Mouse (Mus musculus): ENCODE measurements around the gene Fam189a1. TPM values are rescaled to one million over a fixed set of nuclear protein-coding genes. Genes with fewer than 3 reads are reported as not detected.
A peak's percentile ranks its signal among the peaks of the same experiment; 100 is the strongest.

Fam189a1 gene
- total RNA-seq, 2 experiments from 2014 or later: 26.4 to 34.3 TPM

DNA sequence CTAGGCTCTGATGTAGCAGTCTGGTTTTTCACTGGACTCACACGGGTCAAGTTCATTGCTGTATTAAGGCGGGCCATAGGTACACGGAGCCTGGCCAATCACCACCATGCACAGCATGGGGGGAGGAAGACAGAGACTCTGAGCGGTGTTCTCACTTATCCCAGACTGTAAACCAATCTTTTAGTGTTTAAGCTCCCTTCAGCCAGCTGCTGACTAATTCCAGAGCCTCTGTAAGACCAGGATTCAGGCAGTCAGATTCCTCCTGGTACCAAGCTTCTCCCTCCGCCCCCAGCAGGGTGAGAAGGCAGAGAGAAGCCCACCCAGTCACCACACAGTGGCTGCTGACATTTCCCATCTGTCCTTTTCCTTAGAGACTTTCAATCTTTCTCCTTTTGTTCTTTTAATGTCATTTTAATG is 260.7 kb downstream of the Fam189a1 start:
- intact Hi-C loops (cut with DNase I): no loop called here
- no peak for DNase-seq

DNA sequence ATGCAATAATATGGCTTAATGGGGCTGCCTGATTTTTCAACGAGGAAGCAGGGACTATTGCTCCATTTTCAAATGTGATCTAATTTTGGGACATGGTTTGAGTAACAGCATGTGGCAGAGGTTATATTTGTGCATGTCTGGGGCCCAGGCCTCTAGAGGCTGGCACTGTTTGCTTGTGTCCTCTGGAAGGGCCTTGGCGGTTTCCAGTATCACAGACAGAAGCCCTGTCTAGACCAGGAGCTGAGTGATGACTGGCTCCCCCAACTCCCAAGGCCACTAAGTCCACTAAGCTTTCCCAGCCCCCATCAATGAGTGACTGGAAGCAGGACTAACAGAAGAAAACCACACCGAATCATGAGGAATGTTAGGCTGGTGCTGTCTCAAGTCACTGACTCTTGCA is 265.2 kb downstream of the Fam189a1 start:
- no peak for DNase-seq
- intact Hi-C loops (cut with DNase I): no loop called here

GRCm38 (mm10) chr7:64889919-64890318 is 266.5 kb downstream of the Fam189a1 start:
- peak; percentile 71 for DNase-seq
- intact Hi-C loops (cut with DNase I): no loop called here

GRCm38 (mm10) chr7:64884187-64884862 is 272.0 kb downstream of the Fam189a1 start:
- intact Hi-C loops (cut with DNase I): no loop called here
- DNase-seq: no peak

DNA sequence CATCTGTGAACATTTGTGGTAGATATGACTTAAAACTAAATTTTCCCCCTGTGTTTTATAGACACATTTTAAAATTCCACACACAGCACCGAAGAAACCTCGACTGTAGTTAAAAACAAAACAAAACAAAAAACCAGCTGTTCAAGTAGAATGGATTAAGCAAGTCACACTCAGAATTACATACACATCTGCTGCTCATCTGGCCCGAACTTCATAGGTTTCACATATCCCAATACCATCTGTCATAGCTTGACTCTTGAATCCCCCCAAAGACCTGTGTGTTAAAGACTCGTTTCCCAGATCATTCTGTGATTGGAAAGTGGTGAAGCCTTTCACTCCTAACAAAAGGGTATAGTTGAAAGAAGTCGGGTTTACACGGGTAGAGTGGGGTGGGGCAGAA is 274.1 kb downstream of the Fam189a1 start:
- no peak for DNase-seq
- intact Hi-C loops (cut with DNase I): no loop called here

GRCm38 (mm10) chr7:64881387-64881786 is 275.0 kb downstream of the Fam189a1 start:
- intact Hi-C loops (cut with DNase I): no loop called here
- DNase-seq: no peak

DNA sequence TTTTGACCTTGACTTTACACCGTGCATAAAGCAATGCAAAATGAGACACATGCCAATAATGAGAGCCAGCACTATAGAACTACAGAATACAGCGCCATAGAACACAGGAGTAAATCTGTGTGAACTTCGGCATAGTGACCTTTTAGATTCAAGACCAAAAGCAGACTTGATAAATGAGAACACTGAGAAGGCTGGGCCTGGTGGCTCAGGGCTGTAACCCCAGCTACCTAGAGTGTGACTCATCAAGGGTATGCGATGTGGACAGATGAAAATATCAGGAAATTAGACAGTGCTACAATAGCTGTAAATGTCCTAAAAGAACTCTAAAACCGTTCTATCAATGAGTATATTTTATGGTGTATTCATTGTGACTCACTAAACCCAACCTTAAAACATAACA is 276.0 kb downstream of the Fam189a1 start:
- no peak for DNase-seq
- intact Hi-C loops (cut with DNase I): no loop called here

DNA sequence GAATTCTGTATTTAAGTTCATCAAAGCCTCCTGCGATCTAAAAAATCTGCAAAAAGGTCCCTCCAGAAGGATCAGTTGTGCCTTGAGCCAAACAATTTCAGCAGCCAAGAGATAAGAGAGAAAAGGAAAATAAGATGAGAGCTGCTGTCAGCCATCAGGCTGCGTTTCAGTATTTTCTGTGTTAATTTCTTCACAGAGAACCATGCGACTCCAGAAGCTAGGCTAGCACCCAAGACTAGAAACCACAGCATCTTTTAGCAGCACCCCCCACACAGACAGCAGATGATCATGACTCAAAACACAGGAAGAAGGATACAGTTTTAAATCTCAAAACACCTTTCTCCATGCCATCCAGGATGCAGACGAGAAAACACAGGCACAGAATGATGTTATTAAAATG is 281.4 kb downstream of the Fam189a1 start:
- DNase-seq: no peak
- intact Hi-C loops (cut with DNase I): no loop called here

DNA sequence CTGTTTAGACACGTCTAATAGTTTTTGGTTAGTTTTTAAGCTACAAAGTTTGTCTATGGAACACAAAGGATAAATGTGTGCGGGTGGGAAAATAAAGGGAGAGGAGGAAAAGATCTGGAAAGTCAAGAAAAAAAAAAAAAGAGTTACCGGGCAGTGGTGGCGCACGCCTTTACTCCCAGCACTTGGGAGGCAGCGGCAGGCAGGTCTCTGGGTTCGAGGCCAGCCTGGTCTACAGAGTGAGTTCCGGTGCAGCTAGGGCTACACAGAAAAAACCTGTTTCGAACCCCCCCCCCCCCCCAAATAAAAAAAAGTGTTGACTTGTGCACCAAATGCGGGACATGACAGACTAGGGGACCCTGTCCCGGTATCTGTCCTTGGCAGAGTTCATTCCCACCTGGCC is 283.1 kb downstream of the Fam189a1 start:
- intact Hi-C loops (cut with DNase I): no loop called here
- no peak for DNase-seq

DNA sequence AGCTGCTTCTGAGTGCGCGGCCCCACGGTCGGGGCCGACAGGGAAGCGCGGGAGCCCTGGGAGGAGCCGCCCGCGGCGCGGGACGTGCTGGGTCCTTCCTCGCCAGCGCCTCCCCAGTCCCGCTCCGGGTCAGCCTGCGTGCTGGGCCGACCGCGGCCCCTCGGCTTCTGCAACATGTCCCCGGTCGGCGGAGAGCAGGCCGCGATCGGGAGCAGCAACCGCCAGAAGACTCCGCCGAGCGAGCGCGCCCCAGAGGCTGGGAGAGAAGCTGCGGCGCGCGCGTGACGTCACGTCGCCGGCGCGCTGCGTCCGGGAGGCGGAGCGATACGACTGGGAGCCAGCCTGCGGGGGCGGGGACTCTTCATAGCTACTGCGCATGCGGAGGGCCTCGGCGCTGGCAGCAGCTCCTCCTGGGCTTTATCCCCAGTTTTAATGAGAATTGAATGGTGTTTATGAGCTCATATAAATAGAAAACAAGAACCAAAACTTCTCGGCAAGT is 283.6 kb downstream of the Fam189a1 start, which contains the start of gene Nsmce3:
Nsmce3 (minus strand) TSS at position 255 of the 499 bp plus-strand sequence.
- intact Hi-C loops (cut with DNase I): no loop called here
- peak; percentile 98 for DNase-seq

GRCm38 (mm10) chr7:64871987-64872742 is 284.2 kb downstream of the Fam189a1 start:
- no peak for DNase-seq
- intact Hi-C loops (cut with DNase I): no loop called here

- DNase-seq: no peak
- intact Hi-C loops (cut with DNase I): no loop called here
Measured at GRCm38 (mm10) chr7:64869549-64870065, 286.8 kb downstream of the Fam189a1 start.

- intact Hi-C loops (cut with DNase I): no loop called here
- DNase-seq: no peak
Measured at GRCm38 (mm10) chr7:64863538-64863937, 292.8 kb downstream of the Fam189a1 start.

DNA sequence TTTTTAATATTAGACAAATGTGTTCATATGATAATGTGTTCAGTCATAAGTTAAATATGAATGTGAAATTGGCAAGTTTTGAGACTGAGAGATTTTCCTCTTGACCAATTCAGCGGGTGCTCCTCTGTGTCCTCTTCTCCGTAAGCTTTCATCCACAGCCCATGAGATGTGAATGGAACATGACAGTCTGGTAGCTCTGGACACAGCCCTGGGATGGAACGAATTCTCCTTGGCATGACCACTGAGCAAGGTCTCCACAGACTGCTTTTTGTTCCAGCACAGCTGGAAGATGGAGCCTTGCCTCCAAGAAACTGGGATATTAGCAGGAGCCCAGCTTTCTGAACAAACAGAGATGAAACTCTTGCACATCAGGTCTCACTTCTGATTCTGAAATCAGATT is 293.4 kb downstream of the Fam189a1 start:
- DNase-seq: peak; percentile 27
- intact Hi-C loops (cut with DNase I): no loop called here

- DNase-seq: peak; percentile 32
- intact Hi-C loops (cut with DNase I): no loop called here
Measured at GRCm38 (mm10) chr7:64856526-64857082, 299.8 kb downstream of the Fam189a1 start.

GRCm38 (mm10) chr7:64855976-64856375 is 300.4 kb downstream of the Fam189a1 start:
- intact Hi-C loops (cut with DNase I): no loop called here
- DNase-seq: peak; percentile 48

DNA sequence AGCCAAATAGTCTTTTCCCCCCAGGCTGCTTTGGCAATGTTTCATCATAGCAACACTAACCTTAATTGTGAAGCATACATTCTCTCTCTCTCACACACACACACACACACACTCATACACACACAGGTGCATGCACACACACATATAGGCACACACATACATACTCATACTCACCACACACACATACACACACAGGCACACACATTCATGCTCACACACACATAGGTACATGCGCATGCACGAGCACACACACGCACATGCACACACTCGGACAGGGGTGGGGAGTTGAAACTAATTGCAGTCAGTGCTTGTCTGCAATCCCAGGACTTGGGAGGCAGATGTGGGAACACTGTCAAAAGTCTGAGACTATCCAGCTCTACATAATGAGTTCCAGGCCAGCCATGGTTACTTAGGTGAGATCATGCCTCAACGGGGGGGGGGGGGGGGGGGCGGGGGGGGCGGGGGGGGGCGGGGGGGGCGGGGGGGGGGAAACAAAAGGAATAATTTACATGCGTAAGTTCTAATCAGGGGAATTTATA is 300.9 kb downstream of the Fam189a1 start:
- intact Hi-C loops (cut with DNase I): no loop called here
- DNase-seq: no peak

- intact Hi-C loops (cut with DNase I): no loop called here
- DNase-seq: no peak
Measured at GRCm38 (mm10) chr7:64850791-64851190, 305.6 kb downstream of the Fam189a1 start.

DNA sequence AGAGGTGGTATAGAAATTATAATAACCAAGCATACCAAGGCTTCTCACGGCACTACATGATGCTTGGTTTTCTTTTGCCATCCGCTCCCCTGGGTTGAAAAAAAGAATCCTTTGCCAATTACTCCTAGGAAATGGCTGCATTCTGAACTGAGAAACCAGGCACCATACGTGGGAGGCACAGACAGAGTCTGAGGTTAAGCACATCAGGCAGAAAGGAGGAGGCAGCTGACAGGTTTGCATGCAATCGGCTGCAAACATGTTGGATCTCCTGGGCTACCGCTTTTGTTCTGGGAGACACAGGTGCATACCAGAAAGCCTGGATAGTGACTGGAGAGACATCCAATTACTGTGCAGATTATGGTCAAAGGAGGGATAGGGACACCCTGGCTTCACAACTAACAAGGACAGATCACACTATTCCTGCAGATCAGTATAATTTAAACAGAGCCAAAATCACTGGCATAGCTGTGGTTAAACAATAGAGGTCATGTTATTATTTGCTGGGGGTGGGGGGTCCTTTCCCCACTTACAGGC is 308.9 kb downstream of the Fam189a1 start:
- no peak for DNase-seq
- intact Hi-C loops (cut with DNase I): no loop called here

GRCm38 (mm10) chr7:64846061-64846460 is 310.3 kb downstream of the Fam189a1 start:
- DNase-seq: no peak
- intact Hi-C loops (cut with DNase I): no loop called here
